Mouse (Mus musculus) cerebellum, adult 9-11 months (tissue): ENCODE data around the gene Hcn3.
"Not testable (repeated sequence)": the region's sequence is repeated elsewhere in the genome, so short reads cannot be mapped to it uniquely, and the experiment has no call there.

ENCODE experiments used
- DNase-seq: peaks from one replicate; pipeline ENCODE4 v3.0.0; 2022

Hcn3 gene

GRCm38 (mm10) chr3:89181749-89182500 lies 21.9 kb upstream of the Hcn3 start:
- DNase-seq = peak; percentile 66

DNA sequence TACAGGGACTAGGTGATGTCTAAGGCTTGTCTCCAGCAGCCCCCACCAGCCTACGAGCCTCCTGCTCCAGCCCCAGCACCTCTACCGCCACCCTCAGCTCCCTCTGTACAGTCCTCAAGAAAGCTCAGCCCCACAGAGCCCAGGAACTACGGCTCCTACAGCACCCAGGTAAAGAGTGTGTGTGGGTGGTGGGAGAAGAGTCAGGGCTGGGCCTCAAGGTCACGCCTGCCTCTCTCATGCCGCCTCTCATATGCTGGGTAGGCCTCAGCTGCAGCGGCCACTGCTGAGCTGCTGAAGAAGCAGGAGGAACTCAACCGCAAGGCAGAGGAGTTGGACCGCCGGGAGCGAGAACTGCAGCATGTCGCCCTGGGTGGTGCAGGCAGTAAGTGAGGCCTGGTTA lies 19.1 kb upstream of the Hcn3 start:
- peak; percentile 34 for DNase-seq

DNA sequence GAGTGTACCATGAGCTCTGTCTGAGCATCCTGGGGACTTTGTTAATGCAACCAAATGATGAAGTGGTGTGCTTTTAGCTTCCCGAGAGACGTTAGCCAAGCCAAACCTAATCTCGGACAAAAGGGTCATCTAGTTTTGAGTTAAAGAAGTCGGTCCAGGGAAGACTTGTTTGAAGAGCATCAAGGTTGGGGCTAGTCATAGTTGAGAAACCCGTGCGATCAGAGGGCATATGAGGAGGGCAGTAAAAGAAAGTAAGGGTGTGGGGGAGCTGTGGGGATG lies 18.1 kb upstream of the Hcn3 start:
- DNase-seq = no peak

DNA sequence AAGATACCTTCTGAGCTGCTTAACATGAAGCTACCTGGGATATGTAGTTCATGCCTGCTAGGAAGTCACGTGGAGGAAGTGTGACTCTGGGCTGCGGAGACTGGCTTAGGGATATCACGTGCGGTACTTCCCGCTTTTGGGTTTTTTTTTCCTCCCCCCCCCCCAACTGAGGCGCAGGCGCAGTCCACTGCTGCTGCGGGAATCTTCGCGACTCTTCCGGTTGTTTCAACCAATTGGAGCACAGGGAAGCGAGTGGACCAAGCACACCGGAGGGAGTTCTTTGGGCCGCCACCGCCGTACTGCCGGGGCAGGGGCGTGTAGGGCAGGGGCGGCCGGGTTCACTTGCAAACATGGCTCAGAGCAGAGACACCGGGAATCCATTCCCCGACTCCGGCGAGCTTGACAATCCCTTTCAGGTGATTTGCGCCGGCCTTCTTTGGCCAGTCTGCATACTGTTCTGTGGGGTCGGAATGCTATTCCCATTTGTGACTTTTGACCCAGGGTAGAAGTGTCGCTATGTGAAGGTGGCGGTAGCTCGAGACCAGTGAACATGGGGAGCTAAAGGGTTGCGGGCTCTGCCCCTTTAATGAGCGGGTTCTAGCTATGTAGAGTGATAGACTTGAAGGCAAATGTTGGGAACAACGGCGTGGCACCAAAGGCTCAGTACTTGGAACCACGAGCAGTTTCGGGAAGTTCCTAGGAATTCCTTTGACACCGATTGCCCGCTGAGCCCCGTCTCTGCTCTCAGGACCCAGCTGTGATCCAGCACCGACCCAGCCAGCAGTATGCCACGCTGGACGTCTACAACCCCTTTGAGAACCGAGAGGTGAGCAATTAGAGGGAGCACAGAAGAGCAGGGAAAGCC lies 17.5 kb upstream of the Hcn3 start, which contains the start of gene Scamp3:
Gene Scamp3 (plus strand): TSS at position 232 of the 865 bp plus-strand sequence.
- DNase-seq = peak; percentile 94

GRCm38 (mm10) chr3:89176421-89176820 lies 16.4 kb upstream of the Hcn3 start:
- DNase-seq = peak; percentile 58

- peak; percentile 17 for DNase-seq
These were observed 15.5 kb upstream of the Hcn3 start for GRCm38 (mm10) chr3:89175544-89175943.

DNA sequence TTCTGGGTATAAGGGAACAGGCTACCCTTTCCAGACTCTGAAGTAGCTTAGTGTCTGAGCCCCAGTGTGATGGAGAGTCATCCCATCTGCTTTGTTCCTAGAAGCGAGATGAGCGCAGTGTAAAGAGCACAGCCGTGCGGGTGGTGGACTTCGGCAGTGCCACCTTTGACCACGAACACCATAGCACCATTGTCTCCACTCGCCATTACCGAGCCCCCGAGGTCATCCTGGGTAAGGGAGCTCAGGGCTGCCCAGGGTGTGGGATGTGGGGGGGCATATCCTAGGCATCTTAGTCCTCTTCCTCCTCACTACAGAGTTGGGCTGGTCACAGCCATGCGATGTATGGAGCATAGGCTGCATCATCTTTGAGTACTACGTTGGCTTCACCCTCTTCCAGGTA lies 14.8 kb upstream of the Hcn3 start:
- DNase-seq = no peak

DNA sequence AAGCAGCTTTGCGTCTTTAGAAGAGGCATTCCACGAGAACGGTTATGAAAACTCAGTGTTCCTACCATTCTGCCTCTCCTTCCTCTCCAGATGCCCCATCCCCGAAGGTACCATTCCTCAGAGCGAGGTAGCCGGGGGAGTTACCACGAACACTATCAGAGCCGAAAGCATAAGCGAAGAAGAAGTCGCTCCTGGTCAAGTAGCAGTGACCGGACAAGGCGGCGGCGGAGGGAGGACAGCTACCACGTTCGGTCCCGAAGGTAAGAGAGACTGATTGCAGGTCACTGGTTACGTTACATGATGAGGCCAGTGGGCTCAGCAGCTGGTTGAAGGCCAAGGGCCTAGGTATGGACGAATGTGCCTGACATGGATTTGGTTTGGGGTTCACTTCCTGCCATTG lies 6.9 kb upstream of the Hcn3 start:
- DNase-seq = peak; percentile 35

DNA sequence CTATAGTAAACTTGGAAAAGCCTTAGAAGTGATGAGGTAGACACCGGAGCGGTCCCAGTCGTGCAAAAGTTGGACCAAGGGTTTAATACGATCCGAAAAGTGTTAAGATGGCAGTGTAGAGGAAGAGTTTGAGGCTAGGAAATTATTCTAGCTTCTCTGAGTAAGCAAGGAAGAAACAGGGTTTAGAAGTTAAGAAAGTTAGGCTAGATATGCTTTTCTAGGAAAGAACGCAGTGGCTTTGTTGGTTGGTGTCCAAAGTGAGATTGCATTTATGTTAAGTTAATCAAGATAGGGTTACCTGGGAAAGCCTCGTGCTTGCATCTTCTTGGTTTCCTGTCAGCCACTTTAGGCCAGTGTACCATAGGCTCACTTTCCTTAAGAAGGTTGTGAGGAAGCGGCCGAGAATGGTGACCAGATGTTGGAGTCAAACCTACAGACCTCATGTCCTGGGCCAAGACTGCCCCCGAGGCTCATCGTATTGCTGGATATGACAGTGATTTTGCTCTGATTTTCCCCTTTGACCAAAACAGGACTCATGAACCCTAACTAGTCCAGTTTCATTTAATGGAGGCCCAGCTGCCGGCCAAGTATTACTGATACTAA lies 5.4 kb upstream of the Hcn3 start:
- peak; percentile 24 for DNase-seq

DNA sequence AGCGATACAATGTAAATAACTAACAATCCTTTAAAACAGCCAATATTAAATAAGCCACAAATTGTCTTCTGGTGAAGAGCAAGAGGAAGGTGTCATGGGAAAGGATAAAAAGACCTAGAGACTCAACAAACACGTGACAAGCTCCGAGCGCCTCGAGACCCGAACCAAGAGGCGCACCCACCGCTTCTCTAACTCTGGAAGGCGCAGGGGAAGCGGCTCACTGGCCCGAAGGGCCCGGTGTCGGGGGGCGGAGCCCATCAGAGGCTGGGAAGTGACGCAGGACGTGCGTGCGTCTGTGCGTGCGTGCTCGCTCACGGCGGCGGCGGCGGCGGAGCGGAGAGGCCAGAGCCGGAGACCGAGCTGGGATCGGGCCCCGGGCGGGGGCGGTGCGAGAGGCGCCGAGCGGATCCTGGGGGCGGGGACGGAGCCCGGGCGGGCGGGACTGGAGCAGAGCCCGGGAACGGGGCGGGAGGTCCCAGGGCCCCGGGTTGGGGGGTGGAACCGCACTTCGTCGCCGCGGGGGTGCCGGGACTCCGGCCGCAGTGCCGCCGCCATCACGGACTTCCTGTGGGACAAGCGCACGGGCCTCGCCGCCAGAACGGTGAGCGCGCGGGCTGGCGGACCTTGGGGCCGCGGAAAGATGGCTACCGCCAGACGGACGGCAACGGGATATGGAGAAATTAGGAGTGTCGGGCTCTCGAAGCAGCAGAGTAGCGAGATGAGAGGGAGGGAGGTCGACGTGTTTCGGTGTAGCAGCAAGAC lies 4.7 kb upstream of the Hcn3 start, which contains the start of gene Clk2:
Gene Clk2 (plus strand): TSS at position 290 of the 762 bp plus-strand sequence.
- peak; percentile 95 for DNase-seq

- DNase-seq = peak; percentile 9
These were observed 3.7 kb upstream of the Hcn3 start for GRCm38 (mm10) chr3:89163643-89164245.

DNA sequence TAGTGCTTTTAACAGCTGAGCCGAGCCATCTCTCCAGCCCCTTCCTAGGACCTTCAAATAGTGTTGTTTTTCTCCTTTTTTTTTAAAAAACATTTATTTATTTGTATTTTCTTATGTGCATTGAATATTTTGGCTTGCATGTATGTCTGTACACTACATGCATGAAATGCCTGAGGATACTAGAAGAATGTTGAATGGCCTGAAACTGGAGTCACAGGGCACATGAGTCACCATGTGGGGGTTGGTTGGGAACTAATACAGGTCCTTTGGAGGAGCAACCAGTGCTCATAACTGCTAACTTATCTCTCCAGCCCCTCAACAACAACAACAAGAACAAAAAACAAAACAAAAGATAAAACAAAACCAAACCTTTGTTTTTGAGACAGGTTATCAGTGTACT lies 3.1 kb upstream of the Hcn3 start:
- peak; percentile 8 for DNase-seq

GRCm38 (mm10) chr3:89161786-89162185 lies 1.8 kb upstream of the Hcn3 start:
- no peak for DNase-seq

DNA sequence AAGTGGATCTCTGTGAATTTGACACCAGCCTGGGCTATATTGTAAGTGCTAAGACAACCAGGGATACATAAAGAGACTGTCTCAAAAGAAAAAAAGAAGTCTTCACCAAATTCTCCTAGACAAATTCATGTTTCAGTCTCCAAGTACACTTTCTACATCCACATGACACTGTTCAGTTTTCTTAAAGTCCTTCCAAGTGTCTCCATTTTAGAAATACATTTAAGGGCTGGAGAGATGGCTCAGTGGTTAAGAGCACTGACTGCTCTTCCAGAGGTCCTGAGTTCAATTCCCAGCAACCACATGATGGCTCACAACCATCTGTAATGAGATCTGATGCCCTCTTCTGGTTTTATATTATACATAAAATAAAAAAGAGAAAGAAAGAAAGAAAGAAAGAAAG lies 1.2 kb upstream of the Hcn3 start:
- DNase-seq = not testable (repeated sequence)

- DNase-seq = no peak
These were observed 785 bp downstream of the Hcn3 start for GRCm38 (mm10) chr3:89159211-89159610.

DNA sequence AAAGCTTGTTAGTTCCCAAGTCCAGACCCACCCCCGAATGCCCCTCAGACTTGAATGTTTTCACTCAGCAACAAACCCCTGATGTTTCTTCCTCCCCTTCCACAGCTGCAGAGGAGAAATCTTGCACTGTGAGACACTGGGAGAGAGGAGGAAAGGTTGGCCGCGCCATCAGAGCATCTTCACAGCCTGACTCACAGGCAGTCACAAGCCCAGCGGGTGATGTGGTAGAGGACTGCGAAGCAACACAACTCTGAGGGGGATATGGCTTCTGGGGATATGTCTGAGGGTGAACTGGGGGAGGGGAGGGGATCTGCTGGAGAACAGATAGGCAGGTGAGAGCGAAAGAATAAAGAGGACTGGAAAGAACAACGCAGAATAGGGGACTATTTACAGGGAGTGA lies 1.3 kb downstream of the Hcn3 start:
- DNase-seq = no peak

DNA sequence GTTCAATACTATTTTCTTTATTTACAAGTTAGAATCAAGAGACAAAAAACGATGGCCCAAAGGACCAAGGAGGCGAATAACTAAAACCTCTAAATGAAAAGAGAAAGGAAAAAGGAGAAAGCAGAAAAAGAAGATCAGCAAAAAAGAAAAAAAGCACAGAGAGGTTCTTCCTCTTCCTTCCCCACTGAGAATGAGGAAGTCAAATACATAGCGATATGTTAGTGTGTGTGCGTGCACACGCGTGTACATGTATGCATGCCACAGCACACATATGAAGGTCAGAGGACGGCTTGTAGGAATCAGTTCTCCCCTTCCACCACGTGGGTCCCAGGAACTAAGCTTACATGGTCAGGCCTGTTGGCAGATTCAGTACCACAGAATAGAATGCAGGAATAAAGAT lies 3.0 kb downstream of the Hcn3 start:
- no peak for DNase-seq

- no peak for DNase-seq
These were observed 7.7 kb downstream of the Hcn3 start for GRCm38 (mm10) chr3:89152084-89152835.

DNA sequence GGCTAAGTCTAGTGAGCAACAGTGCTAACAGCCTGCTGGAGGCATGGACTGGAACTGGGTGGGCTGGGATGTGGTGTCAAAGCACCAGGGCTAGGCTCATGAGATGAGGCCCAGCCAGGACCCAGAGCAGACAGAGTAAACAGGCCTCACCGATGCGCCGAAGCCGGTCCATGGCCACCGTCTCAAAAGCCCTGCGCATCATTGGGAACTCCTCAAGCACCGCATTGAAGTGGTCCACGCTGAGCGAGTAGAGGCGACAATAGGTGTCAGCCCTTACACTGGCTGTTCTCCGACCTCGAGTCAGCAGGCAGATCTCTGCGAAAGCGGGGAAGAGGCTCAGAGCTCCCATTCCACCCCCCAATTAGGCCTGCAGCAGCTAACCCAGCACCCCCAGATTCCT lies 11.4 kb downstream of the Hcn3 start:
- DNase-seq = no peak

DNA sequence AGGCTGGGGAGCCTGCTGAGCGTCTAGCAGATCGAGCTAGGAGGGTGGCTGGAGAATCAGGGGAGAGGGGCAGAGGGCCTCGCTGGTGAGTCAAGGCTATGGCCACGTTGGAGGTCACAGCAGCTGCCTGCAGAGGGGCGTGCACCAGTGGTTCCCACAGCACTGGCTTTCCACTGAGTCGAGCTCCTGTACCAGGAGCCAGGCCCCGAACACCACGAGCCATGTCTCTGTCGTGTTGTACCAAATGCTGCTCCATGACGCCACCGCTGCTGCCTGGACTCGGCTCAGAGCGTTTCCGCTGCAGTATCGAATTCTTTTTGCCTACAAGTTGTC lies 12.1 kb downstream of the Hcn3 start:
- DNase-seq = no peak

- no peak for DNase-seq
These were observed 12.7 kb downstream of the Hcn3 start for GRCm38 (mm10) chr3:89147101-89147978.
